Mouse (Mus musculus) liver, adult 2 months (tissue): ENCODE measurements around the gene Dlgap1. TPM values are rescaled to one million over a fixed set of nuclear protein-coding genes. Genes with fewer than 3 reads are reported as not detected.

Source experiments
- DNase-seq: peaks from one replicate; pipeline ENCODE4 v3.0.0-alpha.2; 2011; ENCODE audit warnings: low read depth, low spot score; ENCODE audit errors: extremely low read depth
- H3K27ac ChIP-seq: fragments of 200-500 bp; replicated peaks from 2 replicates; pipeline ENCODE4 v1.5.1; 2012; ENCODE audit warnings: low read depth, mild to moderate bottlenecking, control low read depth, inconsistent platforms, low read length; ENCODE audit not compliant: insufficient read depth
- H3K27me3 ChIP-seq: fragments of 200-500 bp; 2 replicates; pipeline ENCODE4 v1.6.1; 2012; ENCODE audit warnings: mild to moderate bottlenecking, moderate library complexity, low read length, inconsistent platforms; ENCODE audit not compliant: control insufficient read depth, insufficient read depth
- H3K36me3 ChIP-seq: fragments of 200-500 bp; 2 replicates; pipeline ENCODE4 v1.6.1; 2012; ENCODE audit warnings: low read length, inconsistent platforms; ENCODE audit not compliant: control insufficient read depth, insufficient read depth
- H3K4me1 ChIP-seq: fragments of 200-500 bp; 2 replicates; pipeline ENCODE4 v1.6.1; 2011; ENCODE audit warnings: low read length; ENCODE audit not compliant: control insufficient read depth, insufficient read depth
- H3K4me3 ChIP-seq: fragments of 200-500 bp; 2 replicates; pipeline ENCODE4 v1.5.1; 2011; ENCODE audit warnings: low read depth, mild to moderate bottlenecking, control low read depth, low read length, moderate library complexity; ENCODE audit not compliant: insufficient read depth
- H3K79me2 ChIP-seq: fragments of 200-500 bp; 2 replicates; pipeline ENCODE4 v1.6.1; 2012; ENCODE audit warnings: inconsistent platforms, mild to moderate bottlenecking, low read length, moderate library complexity; ENCODE audit not compliant: control insufficient read depth, insufficient read depth
- H3K9ac ChIP-seq: fragments of 200-500 bp; 2 replicates; pipeline ENCODE4 v1.6.1; 2012; ENCODE audit warnings: low read depth, mild to moderate bottlenecking, control low read depth, inconsistent platforms, low read length
- CTCF ChIP-seq: fragments of 200-500 bp; IDR thresholded peaks from 2 replicates; pipeline ENCODE4 v1.5.1; 2011; ENCODE audit warnings: low read depth, low read length, control low read depth
- POLR2A ChIP-seq: fragments of 200-500 bp; IDR thresholded peaks from 2 replicates; pipeline ENCODE4 v1.6.1; 2011; ENCODE audit warnings: low read length, control low read depth; ENCODE audit not compliant: insufficient read depth; ENCODE audit errors: extremely low read depth
- WGBS: fragments of 180-500 bp; shearing (Covaris S2); methylation state at CpG from one replicate; pipeline ENCODE4 v1.1.7; 2018; 5-methylcytosine and 5-hydroxymethylcytosine counted together
- polyA plus RNA-seq: library from polyadenylated mRNA; depleted of rRNA; stranded (reverse); fragments of >200 nt; gene quantifications from 2 replicates; pipeline ENCODE4 v1.2.3, GENCODE M21; 2012
- total RNA-seq: library from RNA; depleted of rRNA; stranded (reverse); fragments of >200 nt; gene quantifications from 2 replicates; pipeline ENCODE4 v1.2.3, GENCODE M21; 2014

Dlgap1 gene
- total and polyA plus RNA-seq, 2 experiments: 0.55 to 1.5 TPM

- Histone ChIP-seq H3K27ac (no peak overlapping the region), H3K79me2 (no peaks in the 10 kb centered on the region), H3K4me1 (no peaks in the 10 kb centered on the region), H3K27me3 (no peaks in the 10 kb centered on the region), H3K9ac (no peak overlapping the region), H3K36me3 (no peaks in the 10 kb centered on the region), H3K4me3 (no peak overlapping the region)
- WGBS: 82% methylated on average over 12 of the region's 12 CpGs
- TF ChIP-seq CTCF (no peak), POLR2A (no peak)
- DNase-seq: no peak
These were observed 548.5 kb downstream of the Dlgap1 start for GRCm38 (mm10) chr17:70517333-70517732.

- no peaks in the 10 kb centered on the region for H3K79me2 ChIP-seq
- no peak overlapping the region for H3K27ac ChIP-seq
- 70% methylated on average over 5 of the region's 5 CpGs for WGBS
- no peak overlapping the region for H3K4me3 ChIP-seq
- no peaks in the 10 kb centered on the region for H3K4me1 ChIP-seq
- no peaks in the 10 kb centered on the region for H3K27me3 ChIP-seq
- H3K9ac ChIP-seq: no peak overlapping the region
- H3K36me3 ChIP-seq: no peaks in the 10 kb centered on the region
- no peak for TF ChIP-seq POLR2A
- TF ChIP-seq CTCF: no peak
- no peak for DNase-seq
These were observed 552.4 kb downstream of the Dlgap1 start for GRCm38 (mm10) chr17:70521058-70521851.

GRCm38 (mm10) chr17:70521971-70522370 lies 553.1 kb downstream of the Dlgap1 start:
- Histone ChIP-seq H3K79me2 (no peaks in the 10 kb centered on the region), H3K36me3 (no peaks in the 10 kb centered on the region), H3K4me1 (no peaks in the 10 kb centered on the region), H3K27me3 (no peaks in the 10 kb centered on the region), H3K9ac (no peak overlapping the region), H3K4me3 (no peak overlapping the region), H3K27ac (no peak overlapping the region)
- TF ChIP-seq POLR2A (no peak), CTCF (no peak)
- no peak for DNase-seq
- WGBS: 38% methylated on average over 11 of the region's 11 CpGs

GRCm38 (mm10) chr17:70525990-70526389 lies 557.1 kb downstream of the Dlgap1 start:
- 58% methylated on average over 3 of the region's 3 CpGs for WGBS
- no peak overlapping the region for H3K27ac ChIP-seq
- H3K9ac ChIP-seq: no peak overlapping the region
- no peaks in the 10 kb centered on the region for H3K36me3 ChIP-seq
- H3K79me2 ChIP-seq: no peaks in the 10 kb centered on the region
- DNase-seq: no peak
- no peak for TF ChIP-seq CTCF
- no peak for TF ChIP-seq POLR2A
- no peaks in the 10 kb centered on the region for H3K4me1 ChIP-seq
- no peaks in the 10 kb centered on the region; the same call in 1 of the 2 replicates for H3K27me3 ChIP-seq
- H3K4me3 ChIP-seq: no peak overlapping the region

- Histone ChIP-seq H3K36me3 (no peaks in the 10 kb centered on the region), H3K4me1 (no peaks in the 10 kb centered on the region), H3K27ac (no peak overlapping the region), H3K9ac (no peak overlapping the region), H3K27me3 (no peaks in the 10 kb centered on the region; the same call in 1 of the 2 replicates), H3K4me3 (no peak overlapping the region), H3K79me2 (no peaks in the 10 kb centered on the region)
- peak; percentile 17 for DNase-seq
- no peak for TF ChIP-seq POLR2A
- TF ChIP-seq CTCF: peak; percentile 33; the same call in 1 of the 2 replicates
- WGBS: 18% methylated on average over 9 of the region's 9 CpGs
These were observed 558.2 kb downstream of the Dlgap1 start for GRCm38 (mm10) chr17:70527101-70527500.
